Mouse (Mus musculus): ENCODE data around the gene Mtif3.
"Not testable (repeated sequence)": the region's sequence is repeated elsewhere in the genome, so short reads cannot be mapped to it uniquely, and the experiment has no call there.

Mtif3 gene

GRCm38 (mm10) chr5:146948508-146949088 is 15.0 kb downstream of the Mtif3 start, which contains the start of gene Gtf3a:
TSS of gene Gtf3a (plus strand) at chr5:146948657.
- peak; percentile 94 for DNase-seq

- no peak for DNase-seq
These were observed 15.5 kb downstream of the Mtif3 start for GRCm38 (mm10) chr5:146948041-146948507.

- no peak for DNase-seq
These were observed 16.1 kb downstream of the Mtif3 start for GRCm38 (mm10) chr5:146947497-146947896.

- no peak for DNase-seq
These were observed 16.9 kb downstream of the Mtif3 start for GRCm38 (mm10) chr5:146946682-146947081.

DNA sequence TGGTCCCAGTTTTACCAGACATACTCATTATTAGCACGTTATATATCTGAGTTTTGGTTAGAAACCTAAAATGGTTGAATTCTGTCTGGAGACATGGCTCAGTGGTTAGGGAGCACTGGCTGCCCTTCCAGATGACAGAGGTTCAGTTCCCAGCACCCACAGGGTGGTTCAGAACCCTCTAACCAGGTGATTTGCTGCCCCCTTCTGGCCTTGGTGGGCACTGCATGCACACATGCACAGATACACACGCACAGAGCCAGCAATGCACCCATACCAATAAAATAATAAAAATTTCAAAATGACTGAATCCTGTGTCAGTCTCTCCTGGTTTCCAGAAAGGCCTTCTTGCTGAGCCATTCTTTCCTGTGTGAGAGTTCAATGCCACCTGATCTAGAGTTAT is 19.0 kb downstream of the Mtif3 start:
- DNase-seq = no peak

GRCm38 (mm10) chr5:146942965-146943364 is 20.6 kb downstream of the Mtif3 start:
- peak; percentile 55 for DNase-seq

DNA sequence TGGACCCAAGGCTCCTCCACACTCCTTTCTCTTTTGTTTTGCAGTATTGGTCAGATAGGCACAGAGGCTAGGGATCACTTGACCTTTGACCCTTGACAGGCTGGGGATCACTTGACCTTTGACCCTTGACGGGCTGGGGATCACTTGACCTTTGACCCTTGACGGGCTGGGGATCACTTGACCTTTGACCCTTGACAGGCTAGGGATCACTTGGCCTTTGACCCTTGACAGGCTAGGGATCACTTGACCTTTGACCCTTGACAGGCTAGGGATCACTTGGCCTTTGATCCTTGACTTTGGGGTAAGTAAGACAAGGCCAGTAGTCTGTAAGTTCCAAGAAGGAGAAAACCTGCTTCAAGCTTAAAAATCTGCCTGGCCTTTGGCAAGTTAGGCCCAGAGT is 21.7 kb downstream of the Mtif3 start:
- not testable (repeated sequence) for DNase-seq

DNA sequence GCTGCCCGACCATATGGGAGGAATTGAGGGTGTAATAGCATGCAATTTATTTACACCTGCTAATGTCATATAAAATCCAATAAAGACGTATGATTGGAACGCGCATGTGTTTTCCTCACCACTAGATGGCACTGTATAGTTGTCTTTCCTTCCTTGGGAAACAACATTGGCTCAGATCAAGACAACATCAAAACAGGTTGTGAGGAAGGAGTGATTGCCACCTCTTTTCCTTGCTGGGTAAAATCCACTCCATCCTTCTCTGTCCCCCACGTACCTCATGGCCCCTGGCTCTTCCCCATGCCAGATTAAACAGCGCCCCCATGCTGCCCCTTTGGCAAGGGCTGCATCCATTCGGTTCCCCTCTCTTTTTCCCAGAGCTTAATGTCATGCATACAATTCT is 23.4 kb downstream of the Mtif3 start:
- peak; percentile 73 for DNase-seq

DNA sequence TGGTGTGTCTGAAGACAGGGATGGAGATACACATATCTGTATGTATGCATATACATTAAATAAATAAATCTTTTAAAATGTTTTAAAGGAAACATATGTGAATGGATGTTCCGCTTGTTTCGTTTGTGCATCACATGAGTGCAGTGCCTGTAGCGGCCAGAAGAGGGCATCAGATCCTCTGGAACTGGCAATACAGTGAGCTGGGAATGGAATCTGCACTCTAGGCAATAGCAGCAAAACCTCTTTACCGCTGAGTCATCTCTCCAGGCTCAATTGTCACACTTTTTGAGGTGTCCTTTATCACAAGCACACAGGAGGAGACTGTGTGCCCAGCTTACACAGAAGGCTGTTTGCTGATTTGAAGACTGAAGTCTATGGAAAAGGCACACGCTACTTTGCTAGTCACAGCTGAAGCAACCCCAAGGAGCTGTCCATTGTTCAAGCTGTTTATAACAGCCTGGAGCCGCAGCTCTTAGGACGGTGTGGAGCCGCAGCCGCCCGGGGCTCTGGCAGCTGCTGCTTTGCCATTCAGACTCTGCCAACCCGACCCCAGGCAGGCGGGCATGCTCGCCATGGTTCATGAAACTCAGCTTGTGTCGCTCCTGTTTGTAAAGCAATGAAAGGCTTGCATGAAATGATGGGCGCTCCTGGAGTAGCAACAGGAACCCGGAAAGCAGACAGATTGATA is 24.3 kb downstream of the Mtif3 start:
- DNase-seq = peak; percentile 35

GRCm38 (mm10) chr5:146937541-146938503 is 25.8 kb downstream of the Mtif3 start:
- no peak for DNase-seq

DNA sequence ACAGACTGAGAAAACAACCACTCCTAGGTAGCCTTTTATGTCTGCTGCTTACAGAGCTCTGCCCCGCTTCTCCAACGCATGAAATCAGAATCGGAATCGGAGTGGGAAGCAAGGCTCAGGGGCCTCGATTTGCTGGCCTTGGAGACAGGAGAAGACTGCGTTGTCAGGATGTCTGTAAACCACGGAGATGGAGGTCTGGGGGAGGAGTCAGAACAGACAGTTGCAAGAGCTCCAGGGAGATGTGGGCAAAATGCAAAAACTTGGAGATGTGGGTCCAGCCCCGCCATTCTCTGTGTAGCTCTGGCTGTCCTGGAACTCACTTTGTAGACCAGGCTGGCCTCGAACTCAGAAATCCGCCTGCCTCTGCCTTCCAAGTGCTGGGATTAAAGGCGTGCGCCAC is 30.1 kb downstream of the Mtif3 start:
- no peak for DNase-seq

- no peak for DNase-seq
These were observed 31.6 kb downstream of the Mtif3 start for GRCm38 (mm10) chr5:146931904-146932553.

- DNase-seq = no peak
These were observed 32.2 kb downstream of the Mtif3 start for GRCm38 (mm10) chr5:146931422-146931821.

DNA sequence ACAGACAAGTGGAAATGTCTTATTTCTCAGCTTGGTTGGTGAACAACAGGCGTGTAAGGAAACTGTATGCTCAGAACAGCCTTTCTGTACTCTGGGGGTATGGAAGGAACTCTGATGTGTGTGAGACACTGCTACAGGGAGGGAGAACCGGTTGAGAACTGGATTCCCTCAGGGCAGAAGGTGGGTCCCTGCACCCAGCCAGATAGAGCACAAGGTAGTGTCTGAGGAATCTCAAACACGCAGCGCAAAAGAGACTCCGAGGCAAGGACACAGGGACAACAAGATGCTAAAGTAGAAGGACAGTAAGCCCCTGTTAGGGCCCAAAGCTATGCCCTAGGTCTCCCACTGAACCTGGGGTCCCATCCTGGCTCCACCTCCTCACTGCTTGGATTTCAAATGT is 36.9 kb downstream of the Mtif3 start:
- DNase-seq = no peak

GRCm38 (mm10) chr5:146923547-146923946 is 40.1 kb downstream of the Mtif3 start:
- no peak for DNase-seq

- DNase-seq = no peak
These were observed 42.4 kb downstream of the Mtif3 start for GRCm38 (mm10) chr5:146921224-146921623.

- DNase-seq = no peak
These were observed 43.1 kb downstream of the Mtif3 start for GRCm38 (mm10) chr5:146920314-146921161.

GRCm38 (mm10) chr5:146919874-146920273 is 43.7 kb downstream of the Mtif3 start:
- DNase-seq = no peak

DNA sequence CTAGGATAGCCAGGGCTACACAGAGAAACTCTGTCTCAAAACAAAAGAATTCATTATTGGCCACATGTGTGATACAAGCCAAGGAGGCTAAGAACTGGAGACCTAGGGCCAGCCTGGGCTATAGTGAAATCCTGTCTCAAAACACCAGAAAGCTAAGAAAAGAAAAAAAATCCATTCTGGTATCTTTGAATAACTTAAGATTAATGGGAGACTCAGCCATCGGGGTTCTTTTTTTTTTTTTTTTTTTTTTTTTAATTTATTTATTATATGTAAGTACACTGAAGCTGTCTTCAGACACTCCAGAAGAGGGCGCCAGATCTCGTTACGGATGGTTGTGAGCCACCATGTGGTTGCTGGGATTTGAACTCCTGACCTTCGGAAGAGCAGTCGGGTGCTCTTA is 46.2 kb downstream of the Mtif3 start:
- not testable (repeated sequence) for DNase-seq

GRCm38 (mm10) chr5:146916806-146917205 is 46.8 kb downstream of the Mtif3 start:
- no peak for DNase-seq

DNA sequence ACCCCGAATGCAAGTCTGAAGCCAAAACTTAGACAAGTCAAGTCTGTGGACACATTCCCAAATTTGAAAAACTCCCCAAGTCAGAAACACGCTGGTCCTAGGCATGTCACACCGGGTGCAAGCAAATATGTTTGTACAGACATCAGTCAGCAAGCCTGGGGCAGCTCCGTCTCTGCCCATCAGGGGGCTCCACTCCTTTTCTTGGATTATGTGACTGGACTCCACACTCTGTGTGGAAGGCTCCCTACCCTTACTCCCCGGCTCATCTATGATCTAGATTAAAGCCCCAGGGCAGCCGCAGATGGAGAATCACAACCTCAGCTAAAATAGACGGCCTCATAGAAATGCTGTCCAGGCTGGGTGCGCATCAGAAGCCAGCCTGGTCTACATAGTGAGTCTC is 47.3 kb downstream of the Mtif3 start:
- no peak for DNase-seq
